Mouse (Mus musculus) adrenal gland, postnatal 36 days (tissue): ENCODE results near the gene Pik3r6. TPM values are rescaled to one million over a fixed set of nuclear protein-coding genes. Genes with fewer than 3 reads are reported as not detected.

Experiments used
- DNase-seq, 2 experiments: peaks; one replicate each; pipeline ENCODE4 v3.0.0; 2021; ENCODE audit warnings: mixed read lengths in 1 of 2
- long read RNA-seq, 2 experiments: library from polyadenylated mRNA; stranded (forward); transcript quantifications; one replicate each; pipeline ENCODE4 v2.0.0; 2021; ENCODE audit warnings: borderline sequencing depth in 2 of 2
- total RNA-seq, 2 experiments: library from RNA; stranded (reverse); gene quantifications; 2 replicates each; pipeline ENCODE4 v1.2.3; 2021

Gene Pik3r6
- total RNA-seq: 1 to 10 TPM; 2.3 to 3.7 TPM
- long read RNA-seq, experiment 1, partial matches to known transcripts: 1 of 1 reads
- long read RNA-seq, experiment 1, other reads (novel, unspliced or antisense): 0 of 1 reads
- long read RNA-seq, experiment 2: 0 reads

GRCm38 (mm10) chr11:68502902-68503629 lies at the start of gene Pik3r6:
Gene Pik3r6 (plus strand): TSS chr11:68503019.
- DNase-seq: peak in 1 of 2 experiments; percentile 22

- DNase-seq: no peak
Observed at GRCm38 (mm10) chr11:68453301-68453700, 49.5 kb upstream of the Pik3r6 start.

GRCm38 (mm10) chr11:68458086-68458485 lies 44.7 kb upstream of the Pik3r6 start:
- no peak for DNase-seq

GRCm38 (mm10) chr11:68459021-68459420 lies 43.8 kb upstream of the Pik3r6 start:
- no peak for DNase-seq

GRCm38 (mm10) chr11:68459486-68459885 lies 43.3 kb upstream of the Pik3r6 start:
- no peak for DNase-seq

GRCm38 (mm10) chr11:68462716-68463115 lies 40.1 kb upstream of the Pik3r6 start:
- DNase-seq: no peak

- no peak for DNase-seq
Observed at GRCm38 (mm10) chr11:68464260-68464659, 38.6 kb upstream of the Pik3r6 start.

- DNase-seq: no peak
Observed at GRCm38 (mm10) chr11:68465090-68465489, 37.7 kb upstream of the Pik3r6 start.

- no peak for DNase-seq
Observed at GRCm38 (mm10) chr11:68467441-68467840, 35.4 kb upstream of the Pik3r6 start.

GRCm38 (mm10) chr11:68467962-68468612 lies 34.7 kb upstream of the Pik3r6 start:
- DNase-seq: no peak

GRCm38 (mm10) chr11:68468886-68469285 lies 33.9 kb upstream of the Pik3r6 start:
- DNase-seq: no peak

- no peak for DNase-seq
Observed at GRCm38 (mm10) chr11:68472162-68472849, 30.5 kb upstream of the Pik3r6 start.

GRCm38 (mm10) chr11:68474600-68474999 lies 28.2 kb upstream of the Pik3r6 start:
- DNase-seq: no peak

GRCm38 (mm10) chr11:68475676-68476075 lies 27.1 kb upstream of the Pik3r6 start:
- no peak for DNase-seq

GRCm38 (mm10) chr11:68477661-68478060 lies 25.2 kb upstream of the Pik3r6 start:
- DNase-seq: no peak

- DNase-seq: no peak
Observed at GRCm38 (mm10) chr11:68478574-68478981, 24.2 kb upstream of the Pik3r6 start.

- no peak for DNase-seq
Observed at GRCm38 (mm10) chr11:68480660-68481059, 22.2 kb upstream of the Pik3r6 start.

GRCm38 (mm10) chr11:68482001-68482400 lies 20.8 kb upstream of the Pik3r6 start:
- DNase-seq: no peak

GRCm38 (mm10) chr11:68483213-68483612 lies 19.6 kb upstream of the Pik3r6 start:
- DNase-seq: no peak

GRCm38 (mm10) chr11:68484431-68484830 lies 18.4 kb upstream of the Pik3r6 start:
- DNase-seq: no peak

GRCm38 (mm10) chr11:68485206-68485942 lies 17.4 kb upstream of the Pik3r6 start:
- DNase-seq: no peak

GRCm38 (mm10) chr11:68486093-68486492 lies 16.7 kb upstream of the Pik3r6 start:
- DNase-seq: no peak
